Mouse (Mus musculus): ENCODE measurements around the gene Olfr1150-ps1. TPM values are rescaled to one million over a fixed set of nuclear protein-coding genes. Genes with fewer than 3 reads are reported as not detected.

Olfr1150-ps1 gene
- not detected in 2 replicates for polyA plus RNA-seq (2015; fragmentation: Nextera tagmentation; extraction: Ambion mirVana)

GRCm38 (mm10) chr2:87843693-87844092 is at the start of gene Olfr1150-ps1:
Olfr1150-ps1 (plus strand) TSS chr2:87843993.

GRCm38 (mm10) chr2:87800292-87800691 is 43.5 kb upstream of the Olfr1150-ps1 start, which contains the start of gene Olfr1143:
Olfr1143 (plus strand) TSS chr2:87800592.

DNA sequence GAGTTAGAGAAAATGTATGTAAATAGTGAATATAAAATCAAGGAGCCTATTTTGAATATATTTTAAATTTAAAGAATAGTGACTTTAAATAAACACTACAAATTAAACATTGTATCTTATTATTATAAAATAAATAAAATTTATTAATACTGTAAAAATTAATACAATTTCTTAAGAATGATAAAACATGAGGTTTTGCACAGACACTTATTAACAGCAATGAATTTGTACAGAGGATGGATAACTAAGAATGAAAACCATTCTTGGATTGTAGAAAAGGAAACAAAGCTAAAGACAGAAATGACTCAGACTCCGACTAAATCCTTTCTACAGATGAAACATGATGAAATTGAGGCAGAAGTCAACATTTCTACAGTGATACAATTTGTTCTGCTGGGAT is 34.3 kb upstream of the Olfr1150-ps1 start, which contains the start of gene Olfr1145:
Gene Olfr1145 (plus strand): TSS at position 301 of the 400 bp plus-strand sequence.

DNA sequence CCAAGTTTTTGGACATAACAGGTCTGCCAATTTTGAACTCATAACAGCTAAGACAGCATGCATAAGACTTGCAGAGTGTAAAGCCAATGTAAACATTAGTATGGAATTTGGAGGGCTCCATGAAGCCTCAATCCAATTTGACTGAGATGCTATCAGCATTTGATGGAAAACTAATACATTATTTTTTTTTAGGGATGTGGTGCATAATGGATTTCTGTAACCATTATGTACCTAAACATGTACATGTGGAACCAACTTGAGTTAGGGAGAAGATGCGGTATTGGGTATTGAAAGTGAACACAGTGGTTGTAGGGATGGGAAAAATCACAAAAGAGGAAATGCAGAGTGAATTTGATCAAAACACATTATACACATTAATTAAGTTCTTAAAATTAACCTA is 13.6 kb upstream of the Olfr1150-ps1 start, which contains the start of gene Olfr1148:
Gene Olfr1148 (plus strand): TSS at position 301 of the 400 bp plus-strand sequence.

DNA sequence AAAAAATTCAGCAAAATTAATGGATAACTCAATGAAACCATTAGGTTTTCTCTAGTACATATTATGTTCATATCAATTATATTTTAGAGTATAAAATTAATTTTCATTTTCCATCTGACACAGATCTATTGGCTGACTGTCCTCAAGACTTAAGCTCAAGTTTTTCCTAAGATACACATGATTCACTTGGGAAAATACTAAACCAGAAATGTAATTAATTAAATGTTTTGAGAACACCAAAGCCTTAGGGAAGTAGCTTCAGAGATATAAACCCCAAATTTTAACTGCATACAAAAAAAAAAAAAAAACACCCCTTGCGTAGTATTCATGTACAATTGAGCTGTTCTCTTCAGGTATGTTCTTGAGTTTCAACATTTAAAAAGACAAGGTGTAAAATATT is 11.8 kb downstream of the Olfr1150-ps1 start, which contains the start of gene Olfr1151:
Gene Olfr1151 (plus strand): TSS at position 301 of the 400 bp plus-strand sequence.

DNA sequence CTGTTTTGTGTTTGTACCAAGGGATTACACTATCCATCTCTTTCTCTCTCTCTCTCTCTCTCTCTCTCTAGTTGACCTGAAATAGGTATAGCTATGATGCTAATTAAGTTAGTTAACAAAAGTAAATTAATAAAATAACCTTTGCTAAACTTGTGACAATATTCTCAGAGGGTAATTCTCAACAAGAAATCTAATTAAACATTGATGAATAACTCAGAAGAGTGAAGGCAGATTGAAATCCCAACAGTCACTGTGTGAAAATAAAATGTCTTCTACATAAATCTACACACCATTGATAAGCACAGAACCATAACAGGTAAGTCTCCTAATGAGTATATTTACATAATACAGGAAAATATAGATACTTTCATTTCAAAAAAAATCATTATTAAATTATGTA is 22.4 kb downstream of the Olfr1150-ps1 start, which contains the start of gene Olfr1152:
Gene Olfr1152 (plus strand): TSS at position 301 of the 400 bp plus-strand sequence.

DNA sequence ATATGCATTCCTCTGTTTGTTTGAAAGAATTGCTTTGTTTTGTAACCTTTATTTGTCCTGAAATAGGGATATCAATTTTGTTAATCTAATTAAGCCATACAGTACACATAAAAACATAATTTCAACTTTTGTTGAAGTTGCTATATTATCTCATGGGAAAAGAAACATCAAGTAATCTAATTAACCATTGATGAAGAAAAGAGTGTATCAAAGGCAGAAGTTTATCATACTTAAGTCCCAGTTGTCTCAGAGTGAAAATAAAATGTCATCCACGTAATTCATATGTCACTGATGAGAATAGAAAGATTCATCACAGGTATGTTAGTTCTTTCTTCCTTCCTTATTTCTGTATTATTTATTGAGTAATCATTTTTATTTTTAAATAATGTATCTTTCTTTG is 50.9 kb downstream of the Olfr1150-ps1 start, which contains the start of gene Olfr1153:
Gene Olfr1153 (plus strand): TSS at position 301 of the 400 bp plus-strand sequence.

Other genes starting within 250 kb of the Olfr1150-ps1 start
- not detected in 2 replicates for gene Olfr1130, start 237.8 kb upstream of the Olfr1150-ps1 start, polyA plus RNA-seq (2015; fragmentation: Nextera tagmentation; extraction: Ambion mirVana)
- not detected in 2 replicates for gene Olfr1131, start 216.9 kb upstream of the Olfr1150-ps1 start, polyA plus RNA-seq (2015; fragmentation: Nextera tagmentation; extraction: Ambion mirVana)
- not detected in 2 replicates for gene Olfr1132, start 206.5 kb upstream of the Olfr1150-ps1 start, polyA plus RNA-seq (2015; fragmentation: Nextera tagmentation; extraction: Ambion mirVana)
- gene Olfr1133, start 196.6 kb upstream of the Olfr1150-ps1 start, polyA plus RNA-seq (2015; fragmentation: Nextera tagmentation; extraction: Ambion mirVana): not detected in 2 replicates
- not detected in 2 replicates for gene Olfr1134, start 185.5 kb upstream of the Olfr1150-ps1 start, polyA plus RNA-seq (2015; fragmentation: Nextera tagmentation; extraction: Ambion mirVana)
- gene Olfr1135, start 170.3 kb upstream of the Olfr1150-ps1 start, polyA plus RNA-seq (2015; fragmentation: Nextera tagmentation; extraction: Ambion mirVana): not detected in 2 replicates
- gene Olfr1136, start 150.0 kb upstream of the Olfr1150-ps1 start, polyA plus RNA-seq (2015; fragmentation: Nextera tagmentation; extraction: Ambion mirVana): not detected in 2 replicates
- gene Olfr1137, start 130.8 kb upstream of the Olfr1150-ps1 start, polyA plus RNA-seq (2015; fragmentation: Nextera tagmentation; extraction: Ambion mirVana): not detected in 2 replicates
- not detected in 2 replicates for gene Olfr1138, start 104.0 kb upstream of the Olfr1150-ps1 start, polyA plus RNA-seq (2015; fragmentation: Nextera tagmentation; extraction: Ambion mirVana)
- gene Olfr1140, start 100.2 kb upstream of the Olfr1150-ps1 start, polyA plus RNA-seq (2015; fragmentation: Nextera tagmentation; extraction: Ambion mirVana): not detected in 2 replicates
- not detected in 2 replicates for gene Olfr1141, start 90.0 kb upstream of the Olfr1150-ps1 start, polyA plus RNA-seq (2015; fragmentation: Nextera tagmentation; extraction: Ambion mirVana)
- gene Olfr152, start 64.5 kb upstream of the Olfr1150-ps1 start, polyA plus RNA-seq (2015; fragmentation: Nextera tagmentation; extraction: Ambion mirVana): not detected in 2 replicates
- not detected in 2 replicates for gene Olfr1143, start 43.4 kb upstream of the Olfr1150-ps1 start, polyA plus RNA-seq (2015; fragmentation: Nextera tagmentation; extraction: Ambion mirVana)
- not detected in 2 replicates for gene Olfr1145, start 34.2 kb upstream of the Olfr1150-ps1 start, polyA plus RNA-seq (2015; fragmentation: Nextera tagmentation; extraction: Ambion mirVana)
- not detected in 2 replicates for gene Olfr1148, start 13.5 kb upstream of the Olfr1150-ps1 start, polyA plus RNA-seq (2015; fragmentation: Nextera tagmentation; extraction: Ambion mirVana)
- gene Olfr1151, start 11.9 kb downstream of the Olfr1150-ps1 start, polyA plus RNA-seq (2015; fragmentation: Nextera tagmentation; extraction: Ambion mirVana): not detected in 2 replicates
- gene Olfr1152, start 22.5 kb downstream of the Olfr1150-ps1 start, polyA plus RNA-seq (2015; fragmentation: Nextera tagmentation; extraction: Ambion mirVana): 0.02 TPM in 1 of 2 replicates, not detected in the other
- not detected in 2 replicates for gene Olfr1153, start 51.0 kb downstream of the Olfr1150-ps1 start, polyA plus RNA-seq (2015; fragmentation: Nextera tagmentation; extraction: Ambion mirVana)
- gene Olfr1154, start 61.2 kb downstream of the Olfr1150-ps1 start, polyA plus RNA-seq (2015; fragmentation: Nextera tagmentation; extraction: Ambion mirVana): not detected in 2 replicates
- gene Olfr1155, start 101.1 kb downstream of the Olfr1150-ps1 start, polyA plus RNA-seq (2015; fragmentation: Nextera tagmentation; extraction: Ambion mirVana): not detected in 2 replicates
- gene Olfr1156, start 109.1 kb downstream of the Olfr1150-ps1 start, polyA plus RNA-seq (2015; fragmentation: Nextera tagmentation; extraction: Ambion mirVana): not detected in 2 replicates
- gene Olfr1157, start 124.3 kb downstream of the Olfr1150-ps1 start, polyA plus RNA-seq (2015; fragmentation: Nextera tagmentation; extraction: Ambion mirVana): not detected in 2 replicates
- gene Olfr74, start 130.7 kb downstream of the Olfr1150-ps1 start, polyA plus RNA-seq (2015; fragmentation: Nextera tagmentation; extraction: Ambion mirVana): not detected in 2 replicates
- not detected in 2 replicates for gene Olfr1158, start 146.1 kb downstream of the Olfr1150-ps1 start, polyA plus RNA-seq (2015; fragmentation: Nextera tagmentation; extraction: Ambion mirVana)
- gene Olfr1160, start 164.3 kb downstream of the Olfr1150-ps1 start, polyA plus RNA-seq (2015; fragmentation: Nextera tagmentation; extraction: Ambion mirVana): not detected in 2 replicates
- not detected in 2 replicates for gene Olfr1161, start 178.8 kb downstream of the Olfr1150-ps1 start, polyA plus RNA-seq (2015; fragmentation: Nextera tagmentation; extraction: Ambion mirVana)
- gene Olfr73, start 193.7 kb downstream of the Olfr1150-ps1 start, polyA plus RNA-seq (2015; fragmentation: Nextera tagmentation; extraction: Ambion mirVana): not detected in 2 replicates
- gene Olfr1162, start 207.1 kb downstream of the Olfr1150-ps1 start, polyA plus RNA-seq (2015; fragmentation: Nextera tagmentation; extraction: Ambion mirVana): not detected in 2 replicates
- not detected in 2 replicates for gene Olfr1163, start 227.8 kb downstream of the Olfr1150-ps1 start, polyA plus RNA-seq (2015; fragmentation: Nextera tagmentation; extraction: Ambion mirVana)
- not detected in 2 replicates for gene Olfr1164, start 250.0 kb downstream of the Olfr1150-ps1 start, polyA plus RNA-seq (2015; fragmentation: Nextera tagmentation; extraction: Ambion mirVana)